Mouse (Mus musculus): Measurements from ENCODE around the gene Slc8a1. TPM values are rescaled to one million over a fixed set of nuclear protein-coding genes. Genes with fewer than 3 reads are reported as not detected.

Gene Slc8a1
- polyA plus RNA-seq, 1 experiment from 2014 or later: 18.6 TPM

DNA sequence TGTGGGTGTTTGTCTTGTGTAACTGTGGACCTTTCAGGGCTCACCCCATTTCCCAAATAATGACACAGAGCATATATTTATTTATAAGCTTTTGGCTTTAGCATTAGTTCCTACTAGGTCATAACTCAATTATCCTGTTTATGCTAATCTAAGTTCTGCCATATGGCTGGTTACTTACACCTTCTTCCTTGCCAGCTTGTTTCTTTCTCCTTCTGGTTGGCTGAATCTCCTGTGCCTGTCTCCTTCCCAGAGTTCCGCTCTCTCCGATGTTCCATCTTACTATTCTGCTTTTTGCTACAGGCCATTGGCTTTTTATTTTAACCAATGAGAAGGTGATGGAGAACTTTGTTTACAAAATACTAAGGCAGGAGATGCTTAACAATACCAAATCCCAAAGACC is 374.8 kb downstream of the Slc8a1 start:
- Histone ChIP-seq H3K4me1 (replicated peaks) (no peaks in the 10 kb centered on the region), H3K4me3 (no peak overlapping the region), H3K27ac (replicated peaks) (no peak overlapping the region), H3K36me3 (no peaks in the 10 kb centered on the region), H3K4me2 (no peak overlapping the region), H3K27me3 (no peaks in the 10 kb centered on the region), H3K9me3 (no peaks in the 10 kb centered on the region), H3K9ac (no peak overlapping the region)
- 96% methylated on average over 2 of the region's 2 CpGs for WGBS
- ATAC-seq (ENCODE audit: low FRiP score, low read depth): no peak

DNA sequence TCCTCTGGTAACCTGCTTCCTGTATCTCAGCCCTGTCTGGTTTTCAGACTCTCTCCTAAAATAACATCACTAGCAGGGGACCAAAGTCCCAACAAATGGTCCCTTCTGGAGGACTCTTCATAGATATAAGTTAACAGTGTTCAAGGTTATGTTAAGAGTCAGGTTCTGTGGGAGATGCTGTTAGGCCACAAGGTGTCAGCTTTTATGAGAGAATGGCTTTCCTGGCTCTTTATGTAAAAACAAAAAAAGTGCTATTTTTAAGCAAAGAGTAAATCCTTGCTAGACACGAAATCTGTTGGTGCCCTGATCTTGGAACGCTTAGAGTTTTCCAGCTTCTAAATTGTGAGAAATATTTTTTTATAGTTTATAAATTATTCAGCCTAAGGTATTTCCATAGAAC is 377.6 kb downstream of the Slc8a1 start:
- Histone ChIP-seq H3K27ac (replicated peaks) (no peak overlapping the region), H3K36me3 (no peaks in the 10 kb centered on the region), H3K27me3 (no peaks in the 10 kb centered on the region), H3K9me3 (no peaks in the 10 kb centered on the region), H3K4me2 (no peak overlapping the region), H3K4me1 (replicated peaks) (no peaks in the 10 kb centered on the region), H3K9ac (no peak overlapping the region), H3K4me3 (no peak overlapping the region)
- no peak for ATAC-seq (ENCODE audit: low FRiP score, low read depth)
- WGBS: 84% methylated on average over 2 of the region's 2 CpGs

DNA sequence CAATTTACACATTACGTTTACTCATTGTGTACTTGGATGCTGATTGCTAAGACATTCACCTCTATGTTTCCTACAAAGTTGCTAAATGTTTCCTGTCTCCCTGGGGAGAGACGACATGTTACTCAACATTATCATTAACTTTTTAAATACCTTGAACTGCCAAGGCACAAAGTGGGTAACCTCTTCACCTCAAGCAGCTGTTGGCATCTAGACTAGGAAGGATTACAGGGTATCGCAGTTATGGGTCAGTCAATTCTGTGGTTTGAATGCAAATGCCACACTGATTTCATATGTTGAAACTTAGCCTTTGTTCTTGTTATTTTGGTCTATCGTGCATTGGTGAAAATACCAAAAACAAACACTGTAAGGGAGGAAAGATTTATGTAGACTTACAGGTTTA is 378.1 kb downstream of the Slc8a1 start:
- no peaks in the 10 kb centered on the region for H3K4me1 ChIP-seq (replicated peaks)
- H3K4me3 ChIP-seq: no peak overlapping the region
- no peaks in the 10 kb centered on the region for H3K36me3 ChIP-seq
- no peaks in the 10 kb centered on the region for H3K27me3 ChIP-seq
- H3K27ac ChIP-seq (replicated peaks): no peak overlapping the region
- WGBS: 87% methylated on average over 4 of the region's 4 CpGs
- no peak for ATAC-seq (ENCODE audit: low FRiP score, low read depth)
- H3K4me2 ChIP-seq: no peak overlapping the region
- H3K9ac ChIP-seq: no peak overlapping the region
- no peaks in the 10 kb centered on the region for H3K9me3 ChIP-seq

DNA sequence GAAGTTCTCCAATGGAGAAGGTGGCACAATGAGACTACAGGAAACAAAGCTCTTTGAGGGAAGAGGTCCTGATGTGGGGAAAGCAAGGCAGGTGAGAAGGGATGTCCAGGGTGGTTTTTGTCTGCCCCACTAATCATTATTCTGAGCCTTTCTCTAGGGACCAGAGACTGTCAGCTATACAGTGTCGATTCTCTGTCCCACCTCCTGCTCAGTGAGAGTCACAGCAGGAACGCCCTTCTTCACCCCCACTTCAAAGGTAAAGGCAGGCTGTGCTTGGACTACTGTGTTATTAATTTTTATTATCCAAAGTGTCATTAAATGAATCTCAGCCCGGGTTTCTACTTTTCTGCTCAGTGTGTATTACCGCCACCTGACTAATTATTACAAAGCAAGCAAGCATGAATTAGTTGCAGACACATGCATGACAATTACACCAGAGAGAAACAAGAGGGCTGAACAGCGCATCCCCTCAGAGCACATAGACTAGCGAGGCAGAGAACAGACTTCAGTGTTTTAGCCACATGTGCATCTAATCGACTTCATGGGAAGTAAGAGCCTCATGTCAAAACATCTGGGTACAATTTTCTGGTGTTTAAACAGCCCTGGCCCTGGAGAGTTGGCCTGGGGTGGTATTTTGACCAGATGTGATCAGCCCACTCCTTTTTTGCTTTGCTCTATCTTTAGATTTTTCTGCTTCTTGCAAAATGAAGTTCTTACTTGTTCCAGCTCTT is 402.0 kb downstream of the Slc8a1 start:
- H3K36me3 ChIP-seq: no peaks in the 10 kb centered on the region
- no peaks in the 10 kb centered on the region for H3K4me1 ChIP-seq (replicated peaks)
- no peak overlapping the region for H3K4me3 ChIP-seq
- no peak overlapping the region for H3K4me2 ChIP-seq
- ATAC-seq (ENCODE audit: low FRiP score, low read depth): no peak
- H3K27me3 ChIP-seq: no peaks in the 10 kb centered on the region
- no peak overlapping the region for H3K27ac ChIP-seq (replicated peaks)
- H3K9ac ChIP-seq: no peak overlapping the region
- no peaks in the 10 kb centered on the region for H3K9me3 ChIP-seq
- WGBS: 48% methylated on average over 7 of the region's 7 CpGs

DNA sequence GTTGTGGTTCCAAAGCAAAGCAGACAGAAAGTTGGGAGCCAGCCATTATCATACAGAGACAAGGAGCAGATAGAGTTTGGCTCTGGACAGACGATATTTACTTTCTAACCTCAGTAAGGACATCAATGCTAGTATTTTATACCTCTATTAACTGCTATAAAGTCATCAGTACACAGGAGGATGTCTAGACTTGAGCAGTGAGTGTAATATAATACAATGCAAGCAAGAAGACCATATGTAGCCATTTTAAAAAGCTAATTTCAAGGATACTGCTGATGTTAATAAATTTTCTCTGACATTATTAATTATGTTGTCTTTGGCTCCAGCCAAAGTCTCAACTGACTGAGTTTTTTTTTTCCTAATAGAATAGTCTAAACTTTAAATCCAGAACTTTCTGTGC is 402.7 kb downstream of the Slc8a1 start:
- Histone ChIP-seq H3K27me3 (no peaks in the 10 kb centered on the region), H3K9ac (no peak overlapping the region), H3K9me3 (no peaks in the 10 kb centered on the region), H3K4me2 (no peak overlapping the region), H3K27ac (replicated peaks) (no peak overlapping the region), H3K4me1 (replicated peaks) (no peaks in the 10 kb centered on the region), H3K36me3 (no peaks in the 10 kb centered on the region), H3K4me3 (no peak overlapping the region)
- 74% methylated on average over 1 of the region's 1 CpGs for WGBS
- ATAC-seq (ENCODE audit: low FRiP score, low read depth): no peak
